Mouse (Mus musculus): ENCODE data around the gene Gm5286.
"Not testable (repeated sequence)": the region's sequence is repeated elsewhere in the genome, so short reads cannot be mapped to it uniquely, and the experiment has no call there.

The Gm5286 gene

GRCm38 (mm10) chr3:94196414-94196813 lies at the start of gene Gm5286:
Gene Gm5286, plus strand, starts transcription at chr3:94196714.
- not testable (repeated sequence) for DNase-seq

GRCm38 (mm10) chr3:94167351-94167750 lies 29.2 kb upstream of the Gm5286 start:
- not testable (repeated sequence) for DNase-seq

GRCm38 (mm10) chr3:94178093-94178492 lies 18.4 kb upstream of the Gm5286 start, which contains the start of gene Gm10696:
Gene Gm10696, minus strand, starts transcription at chr3:94178193.
- not testable (repeated sequence) for DNase-seq

Measured in kidney, adult 8-10 months (tissue).